Comparison of ENCODE assay signal across 14 mouse cellular contexts in genomic region chr4:137754446-137754845, GRCm38 (mm10).
"Had no signal": no experiment of that assay in that cellular context is flagged by ENCODE, and none has a peak within 500 bp of the region (broad histone marks: within the 10 kb centered on the region; RNA-seq: fewer than 3 reads in every experiment).

No protein-coding gene starts in this region.

- ATAC-seq: hindbrain, embryonic 16.5 days; inflammation-experienced regulatory T-cells, adult 6 months; intestine, postnatal 0 days; lung, postnatal 0 days; midbrain, embryonic 13.5 days had no signal

- H3K9me3 ChIP-seq: limb, embryonic 12.5 days; midbrain, embryonic 13.5 days; neural tube, embryonic 15.5 days had no signal

- DNase-seq: layer of hippocampus, adult 9-11 months; lung, adult 2 months; lung, postnatal 36 days; right cerebral cortex, adult 18-20 months; thymus, postnatal 14 days had no signal

- H3K9ac ChIP-seq: limb, embryonic 12.5 days; midbrain, embryonic 13.5 days; neural tube, embryonic 15.5 days had no signal

- H3K4me3 ChIP-seq: limb, embryonic 12.5 days; midbrain, embryonic 13.5 days; myocyte; neural tube, embryonic 15.5 days had no signal

- H3K27me3 ChIP-seq: limb, embryonic 12.5 days; midbrain, embryonic 13.5 days; neural tube, embryonic 15.5 days had no signal

- H3K27ac ChIP-seq: limb, embryonic 12.5 days; midbrain, embryonic 13.5 days; neural tube, embryonic 15.5 days; stomach, postnatal 0 days had no signal

- H3K36me3 ChIP-seq: limb, embryonic 12.5 days; midbrain, embryonic 13.5 days; neural tube, embryonic 15.5 days had no signal

- H3K4me2 ChIP-seq: limb, embryonic 12.5 days; midbrain, embryonic 13.5 days; neural tube, embryonic 15.5 days had no signal
